Mouse (Mus musculus) ES-Bruce4 (cell line): ENCODE measurements around the gene C2cd2. TPM values are rescaled to one million over a fixed set of nuclear protein-coding genes. Genes with fewer than 3 reads are reported as not detected.

Experiments used
- H3K27ac ChIP-seq: 2 replicates; pipeline ENCODE4 v1.5.1; 2012; ENCODE audit warnings: low read length, inconsistent platforms; ENCODE audit not compliant: insufficient read depth
- H3K27me3 ChIP-seq: 2 replicates; pipeline ENCODE4 v1.6.1; 2012; ENCODE audit warnings: mild to moderate bottlenecking, low read length, inconsistent platforms; ENCODE audit not compliant: control insufficient read depth, poor library complexity, insufficient read depth, severe bottlenecking
- H3K36me3 ChIP-seq: 2 replicates; pipeline ENCODE4 v1.6.1; 2012; ENCODE audit warnings: inconsistent platforms, mild to moderate bottlenecking, low read length, moderate library complexity; ENCODE audit not compliant: control insufficient read depth, poor library complexity, insufficient read depth, severe bottlenecking
- H3K4me1 ChIP-seq: one replicate; pipeline ENCODE4 v1.8.1; 2011; ENCODE audit warnings: low read length; ENCODE audit not compliant: control insufficient read depth, insufficient read depth
- H3K4me3 ChIP-seq: 2 replicates; pipeline ENCODE4 v1.5.1; 2011; ENCODE audit warnings: low read depth, mild to moderate bottlenecking, low read length
- H3K9ac ChIP-seq: 2 replicates; pipeline ENCODE4 v1.6.1; 2012; ENCODE audit warnings: low read depth, mild to moderate bottlenecking, inconsistent platforms; ENCODE audit not compliant: poor library complexity, severe bottlenecking
- H3K9me3 ChIP-seq: replicated peaks from 2 replicates; pipeline ENCODE4 v1.6.1; 2012; ENCODE audit warnings: mild to moderate bottlenecking, low read length, inconsistent platforms; ENCODE audit not compliant: control insufficient read depth, poor library complexity, insufficient read depth, severe bottlenecking
- CTCF ChIP-seq: IDR thresholded peaks from one replicate; pipeline ENCODE4 v1.8.1; 2011; ENCODE audit warnings: low read depth, low read length
- EP300 ChIP-seq: IDR thresholded peaks from 2 replicates; pipeline ENCODE4 v1.6.1; 2011; ENCODE audit warnings: low read depth, low read length; ENCODE audit not compliant: insufficient read depth
- POLR2A ChIP-seq: IDR thresholded peaks from one replicate; pipeline ENCODE4 v1.8.1; 2011; ENCODE audit warnings: low read length; ENCODE audit not compliant: insufficient read depth
- polyA plus RNA-seq: library from polyadenylated mRNA; stranded (reverse); fragments of >200 nt; gene quantifications from 2 replicates; pipeline ENCODE4 v1.2.4, GENCODE M21; 2011; ENCODE audit warnings: low read depth; ENCODE audit not compliant: missing spikeins, insufficient read depth, insufficient read length

The C2cd2 gene
- polyA plus RNA-seq, 1 experiment: 15.6 TPM

DNA sequence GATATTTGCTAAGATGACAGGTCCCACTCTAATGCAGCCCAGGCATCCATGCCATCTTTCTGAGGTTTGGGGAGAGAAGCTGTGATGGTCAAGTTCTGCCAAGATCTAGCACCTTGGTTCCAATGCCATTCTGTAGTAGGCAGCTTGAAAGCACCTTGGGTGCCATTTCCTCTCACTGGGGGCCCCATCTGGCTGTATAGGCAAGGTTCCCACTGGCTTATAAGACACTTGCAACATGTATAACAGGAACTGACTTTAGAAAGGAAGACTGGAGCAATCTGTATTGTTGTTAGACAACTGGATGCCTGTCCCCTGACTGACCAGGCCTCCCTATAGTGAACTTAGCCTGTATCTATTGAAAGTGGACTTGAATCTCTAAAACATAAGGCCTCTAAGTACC lies 74.6 kb downstream of the C2cd2 start:
- no peak overlapping the region for H3K27ac ChIP-seq
- no peak overlapping the region for H3K9ac ChIP-seq
- H3K27me3 ChIP-seq: no peaks in the 10 kb centered on the region
- no peaks in the 10 kb centered on the region for H3K36me3 ChIP-seq
- H3K9me3 ChIP-seq: no peaks in the 10 kb centered on the region
- H3K4me1 ChIP-seq: no peaks in the 10 kb centered on the region
- H3K4me3 ChIP-seq: no peak overlapping the region
- no peak for TF ChIP-seq EP300
- TF ChIP-seq POLR2A: no peak
- no peak for TF ChIP-seq CTCF

- no peaks in the 10 kb centered on the region for H3K27me3 ChIP-seq
- TF ChIP-seq POLR2A: no peak
- no peak for TF ChIP-seq CTCF
- no peaks in the 10 kb centered on the region for H3K4me1 ChIP-seq
- H3K9me3 ChIP-seq: no peaks in the 10 kb centered on the region
- no peak overlapping the region for H3K9ac ChIP-seq
- no peak overlapping the region for H3K27ac ChIP-seq
- no peaks in the 10 kb centered on the region for H3K36me3 ChIP-seq
- H3K4me3 ChIP-seq: no peak overlapping the region
Observed at GRCm38 (mm10) chr16:97883696-97884095, 78.7 kb downstream of the C2cd2 start.

- Histone ChIP-seq H3K9me3 (no peaks in the 10 kb centered on the region), H3K4me3 (no peak overlapping the region), H3K36me3 (no peaks in the 10 kb centered on the region), H3K27me3 (no peaks in the 10 kb centered on the region), H3K4me1 (no peaks in the 10 kb centered on the region), H3K9ac (no peak overlapping the region), H3K27ac (no peak overlapping the region)
- no peak for TF ChIP-seq EP300
- TF ChIP-seq POLR2A: no peak
- TF ChIP-seq CTCF: no peak
Observed at GRCm38 (mm10) chr16:97882891-97883290, 79.5 kb downstream of the C2cd2 start.

DNA sequence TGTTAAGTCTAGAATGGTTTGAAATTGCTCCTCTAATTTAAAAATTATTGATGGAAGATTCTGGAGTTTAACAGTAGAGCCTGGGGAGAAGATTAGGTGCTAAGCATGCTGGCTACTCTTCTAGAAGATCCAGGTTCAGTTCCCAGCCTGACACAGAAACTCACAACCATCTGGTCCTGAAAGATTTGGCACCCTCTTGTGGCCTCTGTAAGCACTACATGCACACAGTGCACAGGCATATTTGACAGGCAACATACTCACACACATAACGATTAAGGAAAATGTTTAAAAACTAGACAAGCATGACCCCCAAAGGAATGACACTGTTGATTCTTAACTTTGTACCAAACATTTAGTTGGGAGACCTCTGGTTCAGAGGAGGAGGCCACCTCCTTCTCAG lies 83.3 kb downstream of the C2cd2 start:
- Histone ChIP-seq H3K9ac (no peak overlapping the region), H3K27me3 (no peaks in the 10 kb centered on the region)
- TF ChIP-seq CTCF (peak; percentile 43), EP300 (no peak)

DNA sequence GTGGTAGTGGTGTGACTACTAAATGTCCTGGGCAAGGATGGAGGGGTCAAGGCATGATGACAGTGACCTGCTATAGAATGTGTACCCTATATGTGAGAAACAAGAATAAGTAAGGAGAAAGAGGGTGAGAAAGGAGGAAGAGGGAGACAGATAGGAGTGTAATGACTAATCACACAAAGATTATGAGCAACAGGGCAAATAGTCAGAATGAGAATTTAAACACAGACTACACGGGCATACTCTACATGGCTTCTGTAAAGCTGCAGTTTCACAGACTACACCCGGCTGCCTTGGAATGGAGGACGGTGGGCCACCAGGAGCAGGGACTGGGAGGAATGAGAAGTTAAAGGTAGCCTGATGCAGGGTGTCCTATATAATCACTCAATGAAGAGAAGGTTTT lies 84.9 kb downstream of the C2cd2 start:
- no peak overlapping the region for H3K27ac ChIP-seq
- H3K4me3 ChIP-seq: no peak overlapping the region
- H3K4me1 ChIP-seq: no peaks in the 10 kb centered on the region

More for the DNA sequence above, 83.3 kb downstream of the C2cd2 start:
- H3K27ac ChIP-seq: no peak overlapping the region
- no peak overlapping the region for H3K4me3 ChIP-seq
- H3K4me1 ChIP-seq: no peaks in the 10 kb centered on the region
- no peaks in the 10 kb centered on the region for H3K36me3 ChIP-seq
- no peaks in the 10 kb centered on the region for H3K9me3 ChIP-seq

DNA sequence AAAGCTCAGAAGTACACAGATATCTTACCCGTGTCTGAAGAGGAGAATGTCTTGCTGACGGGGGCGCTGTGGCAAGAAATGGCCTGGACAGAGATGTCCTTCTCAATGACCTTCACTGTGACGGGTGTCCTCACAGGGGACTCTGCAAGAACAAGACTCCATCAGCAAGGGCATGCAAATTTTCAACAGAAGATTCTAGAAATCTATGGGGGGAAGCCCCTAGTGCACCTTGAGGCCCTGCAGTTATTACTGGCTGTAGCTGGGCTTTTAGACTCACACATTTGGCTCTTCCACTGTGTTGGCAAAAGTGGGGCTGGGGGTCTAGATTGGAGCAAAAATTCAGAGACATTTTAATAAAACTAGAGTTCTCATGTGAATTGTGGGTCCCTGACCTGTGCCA lies 87.3 kb downstream of the C2cd2 start:
- Histone ChIP-seq H3K9ac (no peak overlapping the region), H3K9me3 (no peaks in the 10 kb centered on the region), H3K4me3 (no peak overlapping the region), H3K27me3 (no peaks in the 10 kb centered on the region), H3K36me3 (no peaks in the 10 kb centered on the region), H3K4me1 (no peaks in the 10 kb centered on the region), H3K27ac (no peak overlapping the region)
- TF ChIP-seq CTCF (no peak), EP300 (no peak), POLR2A (no peak)

More for the DNA sequence above, 84.9 kb downstream of the C2cd2 start:
- no peak overlapping the region for H3K9ac ChIP-seq
- H3K36me3 ChIP-seq: no peaks in the 10 kb centered on the region
- no peaks in the 10 kb centered on the region for H3K27me3 ChIP-seq
- no peaks in the 10 kb centered on the region for H3K9me3 ChIP-seq
- TF ChIP-seq EP300: no peak
- TF ChIP-seq POLR2A: no peak
- no peak for TF ChIP-seq CTCF

DNA sequence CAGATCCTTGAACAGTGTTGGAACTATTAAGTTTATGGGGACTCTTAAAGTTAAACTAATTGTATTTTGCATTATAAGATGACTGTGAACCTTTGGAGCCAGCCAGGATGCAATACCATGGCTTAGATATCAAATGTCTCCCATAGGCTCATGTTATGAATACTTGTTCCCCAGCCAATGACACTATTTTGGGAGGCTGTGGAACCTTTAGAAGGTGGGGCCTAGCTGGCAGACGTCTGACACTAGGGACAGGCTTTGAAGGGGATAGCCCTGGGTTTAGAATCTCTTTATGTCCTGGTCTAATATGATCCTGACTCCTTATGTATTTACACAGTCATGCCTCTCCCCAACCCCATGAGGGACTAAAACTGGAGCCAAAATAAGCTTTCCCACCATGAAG lies 88.0 kb downstream of the C2cd2 start:
- TF ChIP-seq POLR2A (no peak), CTCF (no peak), EP300 (no peak)
- Histone ChIP-seq H3K27ac (no peak overlapping the region), H3K9ac (no peak overlapping the region), H3K4me3 (no peak overlapping the region), H3K36me3 (no peaks in the 10 kb centered on the region), H3K4me1 (no peaks in the 10 kb centered on the region), H3K27me3 (no peaks in the 10 kb centered on the region), H3K9me3 (no peaks in the 10 kb centered on the region)
